Mouse (Mus musculus) layer of hippocampus, adult 2 months (tissue): ENCODE data around the gene Zbtb12. TPM values are rescaled to one million over a fixed set of nuclear protein-coding genes. Genes with fewer than 3 reads are reported as not detected.
"Not testable (repeated sequence)": the region's sequence is repeated elsewhere in the genome, so short reads cannot be mapped to it uniquely, and the experiment has no call there.

Source experiments
- DNase-seq, 2 experiments: peaks; one replicate each; pipeline ENCODE4 v3.0.0; 2022; ENCODE audit warnings: low spot score in 2 of 2
- H3K27ac ChIP-seq: fragments of 200-600 bp; 2 replicates; pipeline ENCODE4 v1.8.1; 2022
- H3K4me3 ChIP-seq: fragments of 200-600 bp; 2 replicates; pipeline ENCODE4 v1.8.1; 2022; ENCODE audit warnings: mild to moderate bottlenecking
- CTCF ChIP-seq: fragments of 200-600 bp; conservative IDR thresholded peaks from 2 replicates; pipeline ENCODE4 v1.8.1; 2022; ENCODE audit warnings: antibody characterized with exemption, mild to moderate bottlenecking, moderate library complexity
- long read RNA-seq, 2 experiments: library from polyadenylated mRNA; stranded (forward); transcript quantifications; one replicate each; pipeline ENCODE4 v2.0.0; 2021; ENCODE audit warnings: borderline mapping rate in 2 of 2
- total RNA-seq, 2 experiments: library from RNA; stranded (reverse); gene quantifications; 2 replicates each; pipeline ENCODE4 v1.2.3; 2021

Zbtb12 gene
- total RNA-seq = 1 to 10 TPM; 7.5 to 9.0 TPM
- long read RNA-seq, experiment 1 = 0 reads
- long read RNA-seq, experiment 2 = 0 reads

- Histone ChIP-seq H3K27ac (no peak within 1 kb of the TSS), H3K4me3 (no peak within 1 kb of the TSS)
- no peak for TF ChIP-seq CTCF
- no peak for DNase-seq
Observed at GRCm38 (mm10) chr17:34879336-34879879, at the start of gene Zbtb12. Gene Zbtb12 (plus strand): TSS chr17:34879483.

- DNase-seq, H3K27ac ChIP-seq, H3K4me3 ChIP-seq: not testable (repeated sequence)
Observed at GRCm38 (mm10) chr17:34830776-34831175, 48.5 kb upstream of the Zbtb12 start.

DNA sequence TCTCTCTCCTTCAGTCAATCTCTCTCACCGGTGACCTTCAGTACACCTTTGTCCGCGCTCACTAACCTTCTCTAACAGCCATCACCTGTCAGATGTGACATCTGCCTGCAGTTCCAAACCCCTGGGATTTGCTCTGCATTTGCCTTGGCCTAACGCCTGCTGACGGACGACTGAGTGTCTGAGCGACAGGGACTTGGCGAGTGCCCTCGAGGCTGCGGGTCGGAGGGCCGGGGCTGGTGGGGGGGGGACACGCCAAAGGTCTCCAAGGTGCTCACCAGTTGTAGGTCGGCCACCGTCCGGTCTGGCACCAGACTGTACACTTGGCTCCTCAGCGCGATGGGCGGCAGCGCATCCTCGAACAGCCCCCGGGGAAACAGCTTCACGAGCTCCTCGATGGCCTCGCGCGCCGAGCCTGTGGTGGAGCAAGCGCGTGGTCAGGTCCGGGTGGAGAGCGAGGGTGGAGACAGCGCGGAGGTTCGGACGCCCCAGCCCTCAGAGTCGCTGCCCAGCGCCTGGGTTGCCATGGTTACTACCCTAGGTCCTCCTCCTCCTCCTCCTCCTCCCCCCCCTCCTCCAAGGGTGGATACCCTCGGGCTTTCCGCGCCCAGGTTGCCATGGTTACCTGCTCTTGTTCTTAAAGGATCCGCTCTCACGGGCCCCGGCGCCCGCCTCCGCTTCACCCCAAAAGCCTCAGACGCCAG is 43.0 kb upstream of the Zbtb12 start:
- Histone ChIP-seq H3K27ac (peak overlapping the region; percentile 88), H3K4me3 (peak overlapping the region; percentile 59)
- TF ChIP-seq CTCF = no peak
- no peak for DNase-seq

DNA sequence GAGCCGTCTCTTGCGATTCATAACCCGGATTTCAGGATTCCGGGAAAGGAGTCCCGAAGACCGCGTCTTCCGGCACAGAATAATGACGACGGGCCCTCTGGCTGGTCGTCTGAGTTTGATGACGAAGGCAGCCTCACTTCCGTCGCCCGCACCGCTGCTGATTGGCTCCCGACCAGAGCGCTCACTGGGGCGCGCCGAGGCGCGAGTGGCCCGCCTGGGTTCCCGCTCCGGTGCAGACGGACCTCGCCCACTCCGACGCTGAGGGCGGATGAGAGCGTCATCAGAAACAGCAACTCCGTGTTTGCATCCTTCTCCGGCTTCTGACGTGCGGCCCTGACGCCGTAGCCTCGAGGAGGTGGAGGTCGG is 42.4 kb upstream of the Zbtb12 start, which contains the start of the genes Stk19 and Dxo:
Gene Stk19, minus strand, starts transcription at position 90 of the 366 bp plus-strand sequence.
Gene Dxo, plus strand, starts transcription at position 164 of the 366 bp plus-strand sequence.
- Histone ChIP-seq H3K4me3 (peak within 1 kb of the TSS; percentile 59), H3K27ac (peak within 1 kb of the TSS; percentile 88)
- DNase-seq = peak; percentile 96 to 97
- no peak for TF ChIP-seq CTCF

GRCm38 (mm10) chr17:34837464-34838324 is 41.6 kb upstream of the Zbtb12 start:
- no peak for TF ChIP-seq CTCF
- no peak for DNase-seq
- H3K4me3 ChIP-seq = peak overlapping the region; percentile 59
- H3K27ac ChIP-seq = peak overlapping the region; percentile 88

- TF ChIP-seq CTCF = no peak
- Histone ChIP-seq H3K27ac (no peak overlapping the region), H3K4me3 (no peak overlapping the region)
- DNase-seq = no peak
Observed at GRCm38 (mm10) chr17:34838785-34839184, 40.5 kb upstream of the Zbtb12 start.

DNA sequence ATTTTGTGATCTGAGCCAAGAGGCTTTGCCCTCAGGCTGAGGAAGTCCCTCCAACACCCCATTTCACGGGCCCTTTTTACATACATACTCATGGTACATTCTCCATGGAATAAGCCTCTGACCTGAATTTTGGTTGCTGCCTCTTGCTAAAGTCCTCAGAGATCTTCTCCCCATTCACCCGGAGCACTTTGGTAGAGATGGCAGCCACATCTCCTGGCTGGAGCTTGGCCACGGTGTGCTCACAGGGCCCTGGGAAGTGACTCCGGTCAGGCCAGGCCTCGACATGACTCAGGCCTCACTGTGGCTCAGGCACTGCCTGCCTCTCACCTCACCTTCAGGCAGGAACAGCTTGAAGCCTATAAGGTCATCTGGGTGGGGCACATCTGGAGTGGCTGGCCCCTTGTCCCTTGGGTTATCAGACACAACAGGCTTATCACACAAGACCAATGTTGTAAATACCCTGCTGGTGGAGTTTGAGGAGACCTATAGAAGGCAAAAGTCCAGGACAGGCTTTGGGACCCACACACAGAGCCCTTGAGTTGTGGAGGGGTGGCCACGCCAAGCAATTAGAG is 38.5 kb upstream of the Zbtb12 start:
- H3K27ac ChIP-seq = no peak overlapping the region
- DNase-seq = no peak
- no peak overlapping the region for H3K4me3 ChIP-seq
- TF ChIP-seq CTCF = no peak

GRCm38 (mm10) chr17:34844884-34845283 is 34.4 kb upstream of the Zbtb12 start:
- Histone ChIP-seq H3K27ac (no peak overlapping the region), H3K4me3 (no peak overlapping the region)
- no peak for DNase-seq
- TF ChIP-seq CTCF = no peak

- no peak for TF ChIP-seq CTCF
- Histone ChIP-seq H3K4me3 (no peak overlapping the region), H3K27ac (no peak overlapping the region)
- no peak for DNase-seq
Observed at GRCm38 (mm10) chr17:34847192-34847591, 32.1 kb upstream of the Zbtb12 start.

- no peak for TF ChIP-seq CTCF
- Histone ChIP-seq H3K27ac (no peak overlapping the region), H3K4me3 (no peak overlapping the region)
- DNase-seq = no peak
Observed at GRCm38 (mm10) chr17:34847615-34848014, 31.7 kb upstream of the Zbtb12 start.

DNA sequence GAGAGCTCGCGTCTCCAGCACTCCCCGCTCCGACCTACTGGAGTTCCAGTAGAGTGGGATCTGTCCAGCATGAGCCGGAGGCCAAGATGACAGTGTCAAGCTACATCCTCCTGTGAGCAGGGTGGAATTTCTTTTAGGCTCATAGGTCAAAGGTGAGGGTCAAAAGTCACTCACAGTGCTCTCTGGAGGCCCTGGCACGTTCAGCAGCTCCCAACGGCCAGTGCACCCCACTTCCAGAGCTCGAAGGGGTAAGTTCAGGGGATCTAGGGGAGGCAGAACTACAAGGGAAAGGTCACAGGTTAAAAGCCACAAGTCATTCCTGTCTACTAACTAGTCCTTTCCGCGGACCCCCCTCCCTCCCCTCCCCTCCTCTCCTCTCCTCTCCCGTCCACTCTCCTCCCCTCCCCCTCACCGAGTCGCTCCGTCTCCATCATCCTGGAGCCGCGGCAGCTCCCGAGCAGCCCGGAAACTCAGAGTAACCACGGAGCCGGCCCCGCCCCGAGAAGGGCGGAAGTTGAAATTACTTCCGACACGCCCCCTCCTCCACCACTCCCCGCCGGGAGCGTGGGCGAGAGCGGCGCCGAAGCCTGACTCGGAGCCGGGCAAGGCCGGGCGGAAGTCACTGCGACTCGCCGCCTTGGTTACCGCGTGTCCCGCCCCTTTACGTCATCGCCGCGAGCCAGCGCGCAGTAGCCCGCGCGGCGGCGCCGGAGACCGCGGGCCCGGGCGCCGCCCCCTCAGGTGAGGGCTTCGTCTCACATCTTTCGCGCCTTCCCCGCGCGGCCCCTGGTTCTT is 29.4 kb upstream of the Zbtb12 start, which contains the start of the genes Skiv2l and Nelfe:
Gene Skiv2l, minus strand, starts transcription at position 489 of the 795 bp plus-strand sequence.
Gene Nelfe, plus strand, starts transcription at position 670 of the 795 bp plus-strand sequence.
- DNase-seq = peak; percentile 97 to 99
- Histone ChIP-seq H3K27ac (peak within 1 kb of the TSS; percentile 89), H3K4me3 (peak within 1 kb of the TSS; percentile 99)
- TF ChIP-seq CTCF = peak; percentile 35; the same call in 1 of the 2 replicates
